Mouse (Mus musculus): ENCODE measurements at regions not wholly inside any gene's neighbourhood (a gene's known extent, or its start where the extent isn't known, plus 50 kb on each side); places are given as distances from the start of the nearest gene placed in this dataset.

- no peak for DNase-seq
Measured at GRCm38 (mm10) chr5:73797980-73798379, 146.8 kb downstream of the Spata18 start.

DNA sequence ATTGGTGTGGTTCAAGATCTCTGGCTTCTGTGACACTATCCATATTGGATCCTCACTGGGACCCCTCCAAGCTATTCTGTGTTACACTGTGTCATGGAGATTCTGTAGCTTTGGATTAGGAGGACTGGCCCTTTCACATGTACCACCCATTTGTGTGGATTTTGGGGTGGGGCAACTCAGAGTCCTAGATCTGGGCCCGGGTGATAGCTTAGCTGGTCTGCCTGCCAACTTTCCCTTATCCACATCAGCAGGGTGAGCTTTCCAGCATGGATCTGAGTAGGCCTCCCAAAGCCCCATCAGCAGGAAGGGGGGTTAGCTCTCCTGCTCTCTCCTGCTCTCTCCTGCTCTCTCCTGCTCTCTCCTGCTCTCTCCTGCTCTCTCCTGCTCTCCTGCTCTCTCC lies 152.3 kb downstream of the Spata18 start:
- no peak for DNase-seq

DNA sequence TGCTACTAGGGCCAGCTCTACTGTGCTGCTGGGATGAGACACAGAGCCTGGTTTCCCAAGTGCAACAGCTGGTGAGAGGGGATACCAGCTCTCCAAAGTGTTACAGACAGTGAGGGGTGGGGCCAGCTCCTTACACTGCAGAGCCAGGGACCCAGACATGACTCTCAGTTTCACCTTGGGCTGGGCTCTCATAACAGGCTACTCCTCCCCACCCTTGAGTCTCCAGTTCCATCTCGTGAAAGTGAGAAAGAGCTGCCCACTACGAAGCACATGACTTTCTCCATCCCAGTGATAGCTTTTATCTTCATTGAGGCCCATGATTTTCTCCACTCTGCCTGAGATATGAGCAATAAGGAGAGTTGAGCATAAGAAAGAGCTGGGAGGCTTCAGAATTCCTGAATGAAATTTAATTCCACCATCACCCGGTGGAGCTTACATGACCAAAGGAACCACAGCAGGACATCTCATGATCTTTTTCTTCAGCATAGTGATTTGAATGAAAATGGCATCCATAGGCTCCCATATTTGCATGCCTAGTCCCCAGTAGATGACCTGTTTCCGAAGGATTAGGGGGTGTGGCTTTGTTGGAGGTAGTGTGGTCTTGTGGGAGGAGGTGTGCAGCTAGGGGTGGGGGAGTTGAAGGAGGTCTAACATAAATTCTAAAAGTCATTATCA lies 153.5 kb downstream of the Spata18 start:
- DNase-seq: no peak

GRCm38 (mm10) chr5:73810660-73811059 lies 159.5 kb downstream of the Spata18 start:
- no peak for DNase-seq

GRCm38 (mm10) chr5:73811094-73811521 lies 159.9 kb downstream of the Spata18 start:
- DNase-seq: no peak

- no peak for DNase-seq
Measured at GRCm38 (mm10) chr5:73815752-73816151, 164.6 kb downstream of the Spata18 start.

- DNase-seq: no peak
Measured at GRCm38 (mm10) chr5:73817180-73817579, 166.0 kb downstream of the Spata18 start.

DNA sequence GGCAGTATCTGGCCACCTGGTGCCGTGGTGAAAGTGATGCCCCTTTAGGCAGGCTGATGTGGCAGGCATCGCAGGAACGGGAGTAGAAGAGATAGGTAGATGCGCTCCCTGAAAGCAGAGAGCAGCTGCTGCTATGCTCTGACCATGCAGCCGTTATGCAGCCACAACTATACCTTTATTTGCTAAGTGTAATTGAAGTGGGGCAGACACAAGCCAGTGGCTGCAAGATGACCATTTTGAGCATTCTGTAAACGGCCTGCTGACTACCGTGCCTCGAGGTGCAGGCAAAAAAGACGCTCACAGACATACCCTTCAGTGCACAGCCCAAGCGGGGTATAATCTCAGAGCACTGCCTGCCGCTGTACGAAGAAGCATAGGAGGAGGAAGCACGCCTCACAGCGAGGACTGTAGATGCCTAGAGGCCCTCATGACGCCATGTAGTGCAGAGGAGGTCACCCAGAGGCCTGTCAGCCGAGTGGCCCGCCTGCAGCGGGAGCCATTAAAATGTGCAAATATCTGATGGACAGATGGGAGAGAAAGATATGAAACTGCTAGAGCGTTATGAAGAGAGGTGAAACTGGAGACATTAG lies 170.9 kb downstream of the Spata18 start:
- DNase-seq: no peak

DNA sequence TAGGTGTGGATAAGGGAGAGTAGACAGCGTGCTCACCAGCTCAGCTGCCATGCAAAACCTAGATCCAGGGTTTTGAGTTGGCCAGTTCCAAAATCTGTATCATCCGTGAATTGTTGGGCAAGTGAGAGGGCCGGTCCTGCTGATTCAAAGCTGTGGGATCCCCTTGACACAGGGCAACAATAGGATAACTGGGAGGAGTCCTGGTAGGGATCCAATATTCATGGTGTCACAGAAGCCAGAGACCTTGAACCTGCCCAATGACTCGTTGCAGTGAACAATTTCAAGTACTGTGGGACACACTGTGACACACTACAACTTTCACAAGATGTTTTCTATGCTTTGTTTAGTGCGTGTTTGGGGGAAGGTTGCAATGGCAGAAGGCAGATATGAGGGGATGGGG lies 172.2 kb downstream of the Spata18 start:
- no peak for DNase-seq

GRCm38 (mm10) chr5:73826941-73827340 lies 175.8 kb downstream of the Spata18 start:
- no peak for DNase-seq

DNA sequence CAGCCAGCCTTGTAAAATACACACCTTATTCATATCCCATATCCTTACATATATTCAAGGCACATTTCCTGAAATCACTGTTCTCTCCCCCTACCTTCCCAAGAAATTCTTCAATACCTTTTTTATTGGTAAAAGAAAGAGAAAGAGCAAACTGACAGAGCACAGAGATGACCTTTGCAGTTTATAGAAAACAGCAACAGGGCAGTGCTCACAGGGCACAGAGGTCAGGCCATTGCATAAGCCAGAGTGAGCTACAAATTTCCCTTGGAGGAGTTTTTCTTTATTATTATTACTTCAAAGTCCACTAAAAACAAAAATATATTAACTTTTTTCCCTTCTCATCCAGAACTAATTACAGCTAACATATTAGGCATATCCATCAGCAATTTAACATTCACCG lies 182.5 kb downstream of the Spata18 start:
- no peak for DNase-seq

GRCm38 (mm10) chr5:73843776-73844175 lies 192.6 kb downstream of the Spata18 start:
- no peak for DNase-seq

- DNase-seq: no peak
Measured at GRCm38 (mm10) chr5:73846096-73846782, 195.1 kb downstream of the Spata18 start.

DNA sequence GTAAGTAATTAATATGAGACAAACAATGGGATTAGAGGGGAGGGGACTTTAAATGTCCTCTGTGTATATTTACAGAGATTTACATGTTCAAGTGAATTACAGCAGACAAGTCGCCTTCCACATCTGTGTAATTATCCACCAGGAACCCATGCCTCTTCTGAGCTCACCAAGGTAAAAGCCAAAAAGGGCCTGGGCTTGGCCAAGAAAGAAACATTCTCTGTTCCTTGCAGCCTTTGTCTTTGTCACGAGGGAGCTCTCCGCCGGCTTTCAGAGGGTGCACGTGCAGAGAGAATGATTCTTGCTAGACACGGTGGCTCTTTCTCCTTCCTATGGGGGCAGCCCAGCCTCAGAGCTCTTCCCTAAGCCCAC lies 195.6 kb downstream of the Spata18 start:
- no peak for DNase-seq

- DNase-seq: no peak
Measured at GRCm38 (mm10) chr5:73851501-73851900, 200.3 kb downstream of the Spata18 start.

DNA sequence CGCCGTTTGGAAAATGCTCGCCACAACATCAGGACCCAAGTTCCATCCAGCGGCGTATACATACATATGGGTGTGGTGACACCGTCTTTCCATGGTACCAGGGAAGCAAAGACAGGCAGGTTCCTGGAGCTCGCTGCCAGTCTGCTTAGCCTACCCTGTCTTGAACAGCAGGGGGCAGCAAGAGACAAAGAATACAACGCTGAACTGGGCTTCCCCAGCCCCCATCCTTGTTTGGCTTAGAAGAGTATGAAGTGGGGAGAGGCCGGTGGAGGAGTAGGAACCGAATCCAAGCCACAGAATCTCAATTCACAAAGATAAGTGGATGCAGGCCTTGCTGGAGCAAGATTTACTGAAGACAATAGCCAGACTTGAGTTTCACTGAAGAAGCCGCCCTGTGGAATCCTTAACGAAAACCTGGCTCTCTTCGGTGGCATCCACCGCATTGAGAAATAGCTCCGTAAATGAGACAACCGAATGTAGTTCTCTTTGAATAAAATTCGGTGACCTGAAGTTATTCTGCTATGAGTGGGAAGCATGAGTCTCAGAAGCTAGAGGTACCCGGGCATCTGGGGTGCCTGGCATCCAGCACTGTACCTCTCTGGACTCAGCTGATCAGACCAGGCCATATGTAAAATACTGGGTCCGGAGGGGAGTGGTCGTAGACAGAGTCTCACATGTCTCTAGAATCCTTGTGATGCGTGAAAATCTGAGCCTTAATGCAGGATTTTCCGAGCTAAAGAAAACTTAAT lies 203.0 kb downstream of the Spata18 start:
- peak; percentile 45 for DNase-seq

DNA sequence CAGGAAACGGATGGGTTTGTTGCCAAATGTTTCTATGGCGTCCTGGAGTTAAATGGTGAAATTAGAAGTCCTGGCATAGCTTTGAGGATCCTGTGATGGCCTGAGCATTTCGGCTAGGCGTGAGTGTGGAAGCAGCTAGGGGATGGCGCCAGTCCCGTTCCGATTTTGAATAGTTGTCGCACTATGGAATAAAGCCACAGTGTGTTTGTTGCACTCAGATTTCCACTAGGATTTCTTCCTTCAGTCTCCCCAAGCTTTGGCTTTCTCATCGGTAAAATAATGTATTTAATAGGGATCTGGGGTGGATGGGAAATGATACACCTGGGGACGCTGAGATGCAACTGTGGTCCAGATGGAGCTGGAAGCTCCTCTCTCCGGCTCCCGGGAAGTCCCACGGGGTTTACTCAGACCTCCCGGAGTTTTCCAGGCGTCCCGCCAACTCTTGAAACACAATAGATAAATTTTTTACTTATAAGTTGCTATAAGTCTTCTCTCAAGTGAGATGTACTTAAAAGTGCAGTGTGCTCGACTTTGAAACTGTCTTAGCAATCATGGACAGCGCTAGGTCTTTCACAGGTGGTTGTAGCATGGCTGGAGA lies 203.7 kb downstream of the Spata18 start:
- no peak for DNase-seq

- no peak for DNase-seq
Measured at GRCm38 (mm10) chr5:73859320-73859719, 208.1 kb downstream of the Spata18 start.

GRCm38 (mm10) chr5:73864138-73864761 lies 204.0 kb downstream of the Usp46 start:
- peak; percentile 37 for DNase-seq

DNA sequence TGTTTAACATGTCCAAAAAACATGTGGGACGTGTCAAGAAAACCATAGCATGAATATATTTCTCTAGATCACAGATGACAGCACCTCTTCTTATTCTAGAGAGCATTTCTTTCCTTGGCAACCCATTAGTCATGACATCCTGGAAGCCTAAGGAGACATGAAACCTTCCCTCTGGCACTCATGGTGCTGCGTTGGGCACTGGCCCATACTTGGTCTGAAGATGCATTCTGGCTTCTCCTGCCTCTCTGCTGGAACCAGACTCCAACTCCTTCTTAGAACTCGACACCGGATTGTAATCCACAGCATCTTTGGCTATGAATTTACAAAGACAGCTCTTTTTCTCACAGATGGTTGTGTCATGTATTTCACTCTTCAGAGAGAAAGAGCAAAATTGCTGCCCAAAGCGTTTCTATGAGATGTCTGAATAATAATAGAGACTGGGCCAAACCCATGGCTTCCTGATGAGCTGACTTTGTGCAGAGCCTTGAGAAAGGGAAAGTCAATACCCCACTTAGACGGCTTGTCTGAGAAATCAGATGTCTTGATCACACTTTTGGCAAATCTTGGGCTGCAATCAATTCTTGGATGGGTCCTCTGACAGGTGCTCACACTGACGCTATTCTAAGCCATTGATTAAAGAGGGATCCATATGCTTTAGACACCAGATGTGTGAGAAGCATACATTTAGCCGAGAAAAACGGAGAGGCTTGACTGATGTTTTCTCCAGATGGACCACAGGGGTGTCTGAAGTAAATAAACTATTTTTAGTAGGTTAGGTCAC lies 195.4 kb downstream of the Usp46 start:
- no peak for DNase-seq

DNA sequence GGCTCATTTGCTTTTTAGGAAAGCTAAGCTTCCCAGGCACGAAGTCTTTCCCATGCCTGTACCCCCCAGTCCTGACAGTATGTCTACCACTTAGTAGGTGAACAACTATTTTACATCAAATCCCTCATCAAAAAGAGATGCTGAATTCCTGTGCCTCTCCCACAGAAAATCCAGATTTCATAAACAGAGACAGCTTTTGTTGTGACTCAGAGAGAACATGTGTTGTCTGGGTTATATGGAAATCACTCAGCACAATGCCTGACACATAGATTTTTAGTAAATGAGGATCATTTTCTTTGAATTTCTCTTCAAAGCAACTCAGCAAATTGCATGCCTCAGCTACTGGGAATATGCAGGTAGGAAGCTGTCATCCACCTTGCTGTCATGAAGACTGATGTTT lies 193.5 kb downstream of the Usp46 start:
- DNase-seq: no peak

DNA sequence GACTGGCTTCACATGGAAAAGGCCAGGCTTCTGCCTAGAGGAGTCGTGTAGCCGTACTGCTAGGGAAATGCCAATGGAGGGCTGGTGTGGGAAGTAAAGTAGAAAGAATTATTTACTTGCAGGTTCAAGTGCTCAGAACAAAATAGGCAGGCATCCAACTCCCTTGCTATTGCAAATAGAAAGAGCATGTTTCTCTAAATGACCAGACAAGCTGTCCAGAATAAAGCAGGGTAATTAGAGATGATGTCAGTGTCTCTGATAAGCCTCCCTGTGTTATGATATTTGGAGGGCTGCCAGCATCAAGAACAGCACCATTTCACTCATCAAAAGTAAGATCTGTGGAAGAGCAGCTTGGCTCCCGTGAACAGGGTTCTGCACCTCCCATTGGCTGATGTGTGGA lies 192.4 kb downstream of the Usp46 start:
- DNase-seq: no peak
